Mouse (Mus musculus) midbrain, embryonic 11.5 days (tissue): ENCODE results near the gene Prmt6. TPM values are rescaled to one million over a fixed set of nuclear protein-coding genes. Genes with fewer than 3 reads are reported as not detected.

ENCODE experiments used
- polyA plus RNA-seq: library from polyadenylated mRNA; unstranded; fragments of >200 nt; fragmentation: Nextera tagmentation; extraction: Ambion mirVana; gene quantifications from 2 replicates; pipeline ENCODE4 v1.2.1, GENCODE M21; 2014

The Prmt6 gene
- polyA plus RNA-seq, 1 experiment from 2014 or later = 30.8 TPM

Other genes with a start within 250 kb of the Prmt6 start
- 2.8 and 2.9 TPM in 2 replicates for gene Ntng1, start 107.0 kb downstream of the Prmt6 start, polyA plus RNA-seq